Mouse (Mus musculus): Measurements from ENCODE around the gene Gm3727. TPM values are rescaled to one million over a fixed set of nuclear protein-coding genes. Genes with fewer than 3 reads are reported as not detected.
"Not testable (repeated sequence)": the region's sequence is repeated elsewhere in the genome, so short reads cannot be mapped to it uniquely, and the experiment has no call there.

The Gm3727 gene
- not detected in 2 replicates for polyA plus RNA-seq (2015; fragmentation: Nextera tagmentation; extraction: Ambion mirVana)

- not testable (repeated sequence) for H3K9me3 ChIP-seq; H3K9ac ChIP-seq; H3K27me3 ChIP-seq; H3K36me3 ChIP-seq; H3K4me2 ChIP-seq; H3K4me1 ChIP-seq; ATAC-seq (ENCODE audit: borderline replicate concordance, extremely low read depth, low FRiP score, low TSS enrichment); H3K4me3 ChIP-seq; H3K27ac ChIP-seq
- WGBS, result 64% methylated on average over 3 of the region's 3 CpGs
Measured at GRCm38 (mm10) chr14:7264614-7265013, at the start of gene Gm3727. TSS of gene Gm3727 (minus strand) at chr14:7264714.

DNA sequence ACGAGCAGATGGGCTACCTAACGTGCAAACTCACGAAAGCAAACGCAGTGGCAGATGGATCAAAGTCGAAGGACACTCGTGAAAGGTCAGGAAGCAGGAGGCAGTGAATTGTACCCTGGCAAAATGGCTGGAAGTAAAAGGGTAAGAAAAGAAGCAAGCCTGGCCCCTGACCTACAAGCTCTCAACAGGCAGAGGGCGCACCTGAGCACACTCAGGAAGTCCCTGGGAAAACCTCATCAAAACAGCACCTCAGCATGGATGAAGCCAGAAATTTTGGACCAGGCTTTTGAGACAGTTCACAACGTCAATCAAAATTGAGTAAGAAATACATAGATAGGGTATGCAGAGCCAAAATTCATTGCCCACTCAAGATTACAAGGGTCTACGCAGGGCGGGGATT is 21.0 kb downstream of the Gm3727 start:
- H3K27ac ChIP-seq; H3K4me1 ChIP-seq; H3K9ac ChIP-seq; H3K4me2 ChIP-seq; H3K4me3 ChIP-seq; H3K27me3 ChIP-seq; H3K36me3 ChIP-seq; ATAC-seq (ENCODE audit: borderline replicate concordance, extremely low read depth, low FRiP score, low TSS enrichment); H3K9me3 ChIP-seq: not testable (repeated sequence)
- WGBS, result 5% methylated on average over 7 of the region's 10 CpGs

Other genes with a start within 250 kb of the Gm3727 start
- gene Gm10406, start 237.3 kb downstream of the Gm3727 start, polyA plus RNA-seq (2015; fragmentation: Nextera tagmentation; extraction: Ambion mirVana), result 0.39 and 0.50 TPM in 2 replicates
- not detected in 2 replicates for gene Gm3685, start 219.7 kb downstream of the Gm3727 start, polyA plus RNA-seq (2015; fragmentation: Nextera tagmentation; extraction: Ambion mirVana)
- 0.94 and 1.00 TPM in 2 replicates for gene Gm3696, start 164.1 kb downstream of the Gm3727 start, polyA plus RNA-seq (2015; fragmentation: Nextera tagmentation; extraction: Ambion mirVana)
- not detected in 2 replicates for gene Gm6676, start 139.3 kb downstream of the Gm3727 start, polyA plus RNA-seq (2015; fragmentation: Nextera tagmentation; extraction: Ambion mirVana)
- gene Gm3512, start 90.2 kb downstream of the Gm3727 start, polyA plus RNA-seq (2015; fragmentation: Nextera tagmentation; extraction: Ambion mirVana), result 3.1 and 4.2 TPM in 2 replicates
- gene Gm16434, start 70.2 kb downstream of the Gm3727 start, polyA plus RNA-seq (2015; fragmentation: Nextera tagmentation; extraction: Ambion mirVana), result not detected in 2 replicates
- 0.52 and 0.54 TPM in 2 replicates for gene Gm3739, start 50.3 kb upstream of the Gm3727 start, polyA plus RNA-seq (2015; fragmentation: Nextera tagmentation; extraction: Ambion mirVana)
- gene Gm5797, start 67.7 kb upstream of the Gm3727 start, polyA plus RNA-seq (2015; fragmentation: Nextera tagmentation; extraction: Ambion mirVana), result not detected in 2 replicates
- not detected in 2 replicates for gene Gm8374, start 100.4 kb upstream of the Gm3727 start, polyA plus RNA-seq (2015; fragmentation: Nextera tagmentation; extraction: Ambion mirVana)
- not detected in 2 replicates for gene Gm3755, start 186.2 kb upstream of the Gm3727 start, polyA plus RNA-seq (2015; fragmentation: Nextera tagmentation; extraction: Ambion mirVana)
- 0.23 and 0.30 TPM in 2 replicates for gene Gm3752, start 219.0 kb upstream of the Gm3727 start, polyA plus RNA-seq (2015; fragmentation: Nextera tagmentation; extraction: Ambion mirVana)